Mouse (Mus musculus) lung, adult 2 months (tissue): ENCODE measurements around the gene Rad51d. TPM values are rescaled to one million over a fixed set of nuclear protein-coding genes. Genes with fewer than 3 reads are reported as not detected.

Experiments used
- DNase-seq: peaks from one replicate; pipeline ENCODE4 v3.0.0; 2022
- H3K4me1 ChIP-seq: fragments of 200-500 bp; 2 replicates; pipeline ENCODE4 v1.6.1; 2011; ENCODE audit warnings: low read length; ENCODE audit not compliant: control insufficient read depth, insufficient read depth
- H3K4me3 ChIP-seq: fragments of 200-500 bp; replicated peaks from 2 replicates; pipeline ENCODE3; 2011; ENCODE audit warnings: low read depth, mild to moderate bottlenecking, control low read depth, low read length; ENCODE audit errors: extremely low read depth
- CTCF ChIP-seq: fragments of 200-500 bp; IDR thresholded peaks from 2 replicates; pipeline ENCODE4 v1.5.1; 2011; ENCODE audit warnings: mild to moderate bottlenecking, low read length, control low read depth; ENCODE audit not compliant: insufficient read depth
- POLR2A ChIP-seq: fragments of 200-500 bp; IDR thresholded peaks from 2 replicates; pipeline ENCODE4 v1.6.1; 2011; ENCODE audit warnings: low read depth, mild to moderate bottlenecking, control low read depth, low read length, borderline replicate concordance; ENCODE audit errors: extremely low read depth
- WGBS: fragments of 180-500 bp; shearing (Covaris S2); methylation state at CpG from one replicate; pipeline ENCODE4 v1.1.7; 2018; 5-methylcytosine and 5-hydroxymethylcytosine counted together
- polyA plus RNA-seq: library from polyadenylated mRNA; depleted of rRNA; stranded (reverse); fragments of >200 nt; gene quantifications from 2 replicates; pipeline ENCODE4 v1.2.3, GENCODE M21; 2012

Rad51d gene
- polyA plus RNA-seq, 1 experiment, result 11.7 TPM

DNA sequence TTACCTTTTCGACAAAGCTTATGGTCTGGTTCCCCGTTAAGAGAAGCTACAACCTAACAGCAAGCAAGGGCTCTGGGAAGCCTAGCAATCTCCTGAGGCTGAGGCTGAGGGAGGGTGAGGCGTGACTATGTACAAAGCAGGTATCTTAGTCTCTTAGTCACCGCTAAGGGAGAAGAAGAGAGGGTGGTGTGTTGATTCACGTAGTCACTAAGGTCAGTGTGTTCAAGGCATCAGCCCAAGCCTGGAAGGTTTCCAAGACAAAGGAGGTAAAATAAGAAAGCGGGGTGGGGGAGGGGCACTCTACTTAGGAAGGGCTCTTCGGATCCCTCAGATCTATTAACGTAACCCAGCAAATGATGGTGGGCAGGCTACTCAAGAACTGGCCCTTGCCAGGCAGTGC is 28.9 kb downstream of the Rad51d start:
- WGBS, result 63% methylated on average over 8 of the region's 8 CpGs
- no peak for DNase-seq
- TF ChIP-seq CTCF, result no peak
- no peak for TF ChIP-seq POLR2A
- H3K4me1 ChIP-seq, result peaks cover 5% of the 10 kb centered on the region
- H3K4me3 ChIP-seq, result no peak overlapping the region

- TF ChIP-seq CTCF (no peak), POLR2A (no peak)
- no peak for DNase-seq
- WGBS, result 72% methylated on average over 6 of the region's 6 CpGs
These were observed 29.7 kb downstream of the Rad51d start for GRCm38 (mm10) chr11:82860759-82861158.

GRCm38 (mm10) chr11:82857307-82857848 is 33.0 kb downstream of the Rad51d start:
- no peak for TF ChIP-seq POLR2A
- no peak for TF ChIP-seq CTCF
- Histone ChIP-seq H3K4me3 (no peak overlapping the region), H3K4me1 (peaks cover 4% of the 10 kb centered on the region; the same call in 1 of the 2 replicates)
- WGBS, result 49% methylated on average over 13 of the region's 13 CpGs
- DNase-seq, result no peak

More at GRCm38 (mm10) chr11:82860759-82861158, 29.7 kb downstream of the Rad51d start:
- Histone ChIP-seq H3K4me1 (peaks cover 4% of the 10 kb centered on the region; the same call in 1 of the 2 replicates), H3K4me3 (no peak overlapping the region)

DNA sequence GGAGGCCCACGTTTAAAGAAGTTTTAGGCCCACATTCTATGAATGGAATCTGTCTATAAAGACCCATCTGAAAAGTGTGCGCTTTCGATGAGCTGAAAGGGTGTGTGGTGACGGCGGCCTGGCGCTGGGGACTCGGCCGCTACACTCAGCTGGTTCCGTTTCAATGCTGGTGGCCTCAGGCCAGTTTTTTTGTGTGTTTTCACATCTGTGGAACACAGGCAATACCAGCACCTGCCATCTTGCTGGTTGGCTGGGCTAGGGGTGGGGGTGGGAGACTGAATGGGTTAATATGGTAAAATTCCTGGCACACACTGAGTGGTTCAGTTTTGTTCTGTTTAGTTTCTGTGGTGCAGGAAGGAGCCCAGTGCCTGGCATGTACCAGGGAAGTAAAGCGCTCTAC is 34.4 kb downstream of the Rad51d start:
- TF ChIP-seq CTCF (no peak), POLR2A (no peak)
- Histone ChIP-seq H3K4me3 (no peak overlapping the region), H3K4me1 (peaks cover 2% of the 10 kb centered on the region; the same call in 1 of the 2 replicates)
- DNase-seq, result no peak
- WGBS, result 73% methylated on average over 10 of the region's 10 CpGs

- 78% methylated on average over 9 of the region's 9 CpGs for whole genome bisulfite sequencing
- no peak for TF ChIP-seq CTCF
- TF ChIP-seq POLR2A, result no peak
- DNase-seq, result no peak
- H3K4me3 ChIP-seq, result no peak overlapping the region
- H3K4me1 ChIP-seq, result peaks cover 2% of the 10 kb centered on the region; the same call in 1 of the 2 replicates
These were observed 35.0 kb downstream of the Rad51d start for GRCm38 (mm10) chr11:82855327-82855973.

DNA sequence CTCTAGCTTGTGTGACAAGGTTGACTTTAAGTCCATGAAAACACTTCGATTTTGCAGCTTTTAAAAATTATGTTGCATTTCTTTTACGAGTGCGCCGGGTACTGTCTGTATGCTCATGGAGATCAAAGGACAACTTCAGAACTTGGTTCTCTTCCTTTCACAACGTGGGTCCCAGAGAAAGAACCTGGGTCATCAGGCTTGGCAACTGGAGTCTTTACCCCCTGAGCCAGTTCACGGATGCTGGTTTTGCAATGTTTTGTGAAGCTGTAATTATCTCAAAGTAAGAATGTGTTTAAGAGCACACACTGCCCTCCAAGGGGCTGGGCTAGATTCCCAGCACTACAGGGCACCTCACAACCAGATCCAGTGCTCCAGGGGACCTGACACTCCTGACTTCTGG is 36.3 kb downstream of the Rad51d start:
- TF ChIP-seq POLR2A (no peak), CTCF (no peak)
- Histone ChIP-seq H3K4me1 (peaks cover 2% of the 10 kb centered on the region; the same call in 1 of the 2 replicates), H3K4me3 (no peak overlapping the region)
- DNase-seq, result no peak
- WGBS, result 80% methylated on average over 6 of the region's 6 CpGs

DNA sequence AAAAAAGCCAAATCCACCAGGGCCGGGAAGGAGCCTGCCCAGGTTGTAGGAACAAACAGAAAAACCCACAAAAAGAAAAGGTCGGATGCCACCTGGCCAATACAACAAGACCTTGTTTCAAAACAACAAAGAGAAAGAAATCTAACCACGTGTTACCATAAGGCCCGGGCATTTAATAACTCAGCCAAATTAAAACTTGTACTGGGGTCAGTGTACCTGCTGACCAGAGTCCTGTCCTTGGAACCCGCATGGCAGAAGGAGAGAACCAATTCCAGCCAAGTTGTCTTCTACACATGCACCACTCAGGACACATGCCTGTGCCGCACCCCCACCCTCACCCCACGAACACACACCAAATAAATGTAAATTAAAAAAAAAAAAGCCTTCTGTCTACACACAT is 37.5 kb downstream of the Rad51d start:
- H3K4me3 ChIP-seq, result no peak overlapping the region
- DNase-seq, result no peak
- WGBS, result 85% methylated on average over 7 of the region's 7 CpGs

GRCm38 (mm10) chr11:82852540-82852939 is 37.9 kb downstream of the Rad51d start:
- peaks cover 2% of the 10 kb centered on the region; the same call in 1 of the 2 replicates for H3K4me1 ChIP-seq
- WGBS, result 85% methylated on average over 10 of the region's 10 CpGs
- no peak overlapping the region for H3K4me3 ChIP-seq
- DNase-seq, result no peak
- TF ChIP-seq POLR2A, result no peak

More for the DNA sequence above, 37.5 kb downstream of the Rad51d start:
- H3K4me1 ChIP-seq, result peaks cover 2% of the 10 kb centered on the region; the same call in 1 of the 2 replicates
- TF ChIP-seq POLR2A, result no peak
- no peak for TF ChIP-seq CTCF

GRCm38 (mm10) chr11:82852115-82852514 is 38.3 kb downstream of the Rad51d start:
- 82% methylated on average over 11 of the region's 11 CpGs for WGBS

GRCm38 (mm10) chr11:82850259-82850658 is 40.2 kb downstream of the Rad51d start:
- Histone ChIP-seq H3K4me3 (no peak overlapping the region), H3K4me1 (peaks cover under 1% of the 10 kb centered on the region; the same call in 1 of the 2 replicates)
- TF ChIP-seq POLR2A (no peak), CTCF (no peak)
- WGBS, result 74% methylated on average over 5 of the region's 5 CpGs
- no peak for DNase-seq

More at GRCm38 (mm10) chr11:82852115-82852514, 38.3 kb downstream of the Rad51d start:
- no peak for DNase-seq
- TF ChIP-seq CTCF (no peak), POLR2A (no peak)
- Histone ChIP-seq H3K4me1 (peaks cover 2% of the 10 kb centered on the region; the same call in 1 of the 2 replicates), H3K4me3 (no peak overlapping the region)
